Mouse (Mus musculus) limb, embryonic 15.5 days (tissue): ENCODE results near the gene Wdr83os. TPM values are rescaled to one million over a fixed set of nuclear protein-coding genes. Genes with fewer than 3 reads are reported as not detected.

Experiments used
- ATAC-seq: fragments of 200-750 bp; cut with Nextera tagmentation; 2 replicates; pipeline ENCODE4 v1.8.0; 2017; ENCODE audit warnings: low read depth, moderate TSS enrichment; ENCODE audit not compliant: insufficient number of reproducible peaks, low FRiP score, low TSS enrichment
- H3K27ac ChIP-seq: fragments of 300-500 bp; sonication (generic); 2 replicates; pipeline ENCODE4 v1.5.1; 2015; ENCODE audit warnings: moderate library complexity, mild to moderate bottlenecking, inconsistent platforms
- H3K27me3 ChIP-seq: fragments of 300-500 bp; sonication (generic); 2 replicates; pipeline ENCODE4 v1.6.1; 2015; ENCODE audit warnings: inconsistent platforms
- H3K36me3 ChIP-seq: fragments of 300-500 bp; sonication (generic); 2 replicates; pipeline ENCODE4 v1.6.1; 2015; ENCODE audit warnings: inconsistent platforms
- H3K4me1 ChIP-seq: fragments of 300-500 bp; sonication (generic); 2 replicates; pipeline ENCODE4 v1.6.1; 2015; ENCODE audit warnings: inconsistent platforms
- H3K4me2 ChIP-seq: fragments of 300-500 bp; sonication (generic); 2 replicates; pipeline ENCODE4 v1.6.1; 2015; ENCODE audit warnings: mild to moderate bottlenecking, inconsistent platforms
- H3K4me3 ChIP-seq: fragments of 300-500 bp; sonication (generic); 2 replicates; pipeline ENCODE4 v1.5.1; 2015; ENCODE audit warnings: mild to moderate bottlenecking, inconsistent platforms
- H3K9ac ChIP-seq: fragments of 300-500 bp; sonication (generic); 2 replicates; pipeline ENCODE4 v1.6.1; 2015; ENCODE audit warnings: inconsistent platforms
- H3K9me3 ChIP-seq: fragments of 300-500 bp; sonication (generic); 2 replicates; pipeline ENCODE4 v1.6.1; 2016; ENCODE audit warnings: inconsistent platforms
- WGBS: fragments of 180-500 bp; shearing (Covaris S2); methylation state at CpG from one replicate; pipeline ENCODE4 v1.1.7; 2015; 5-methylcytosine and 5-hydroxymethylcytosine counted together
- polyA plus RNA-seq: library from polyadenylated mRNA; unstranded; fragments of >200 nt; fragmentation: Nextera tagmentation; extraction: Ambion mirVana; gene quantifications from 2 replicates; pipeline ENCODE4 v1.2.1, GENCODE M21; 2015

Gene Wdr83os
- polyA plus RNA-seq, 1 experiment from 2014 or later: 111 TPM

DNA sequence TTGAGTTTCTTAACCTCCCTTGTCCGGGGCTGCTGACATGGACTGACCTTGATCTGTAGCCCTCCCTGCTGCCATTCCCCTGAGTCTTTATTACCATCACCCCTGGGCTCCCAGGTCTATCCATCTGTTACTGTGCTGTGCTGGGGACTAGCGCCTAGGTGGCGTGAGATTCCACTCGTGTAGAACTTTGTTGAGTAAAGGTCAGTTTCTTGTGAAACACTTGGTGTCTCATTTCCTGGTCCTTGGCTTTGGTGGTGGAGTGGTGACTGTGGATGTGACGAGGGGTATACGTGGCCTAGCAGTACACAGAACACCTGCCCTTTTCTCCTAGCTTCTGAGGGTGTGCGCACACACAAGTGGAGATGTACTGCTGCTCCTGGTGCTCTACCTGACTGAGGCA is 23.2 kb upstream of the Wdr83os start:
- H3K27me3 ChIP-seq: no peaks in the 10 kb centered on the region
- no peak overlapping the region for H3K9ac ChIP-seq
- H3K36me3 ChIP-seq: peaks cover 45% of the 10 kb centered on the region
- H3K4me3 ChIP-seq: no peak overlapping the region
- H3K9me3 ChIP-seq: no peaks in the 10 kb centered on the region
- peaks cover 13% of the 10 kb centered on the region for H3K4me1 ChIP-seq
- no peak overlapping the region for H3K27ac ChIP-seq
- 85% methylated on average over 7 of the region's 7 CpGs for WGBS
- H3K4me2 ChIP-seq: no peak overlapping the region
- ATAC-seq: no peak

DNA sequence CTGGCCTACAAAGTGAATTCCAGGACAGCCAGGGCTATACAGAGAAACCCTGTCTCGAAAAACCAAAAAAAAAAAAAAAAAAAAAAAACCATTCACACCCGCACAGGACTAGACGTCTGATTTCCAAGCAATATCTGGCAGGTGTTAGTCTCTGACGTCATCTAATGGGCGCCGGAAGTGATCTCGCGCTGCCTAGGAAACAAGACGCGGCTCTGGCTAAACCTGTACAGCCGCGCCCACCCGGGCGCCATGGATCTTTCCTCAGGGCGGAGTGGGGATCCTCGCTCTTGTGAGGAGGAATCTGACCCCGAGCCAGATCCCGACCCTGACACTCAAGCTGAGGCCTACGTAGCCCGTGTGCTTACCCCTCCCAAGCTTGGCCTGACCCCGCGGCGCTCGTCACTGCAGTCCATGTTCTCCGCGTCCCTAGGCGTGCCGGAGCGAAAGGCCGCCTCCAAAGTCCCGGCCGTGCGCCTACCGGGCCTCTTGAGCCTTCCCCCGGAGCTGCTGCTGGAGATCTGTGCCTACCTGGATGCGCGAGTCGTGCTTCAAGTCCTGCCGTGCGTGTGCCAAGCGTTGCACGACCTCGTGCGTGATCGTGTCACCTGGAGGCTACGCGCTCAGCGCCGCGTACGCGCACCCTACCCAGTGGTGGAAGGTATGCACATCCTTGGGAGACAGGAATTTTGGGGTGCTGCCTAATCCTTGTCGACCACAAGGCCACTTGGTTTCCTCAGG is 20.5 kb upstream of the Wdr83os start, which contains the start of gene Fbxw9:
Fbxw9 (plus strand) TSS at position 177 of the 738 bp plus-strand sequence.
- H3K4me2 ChIP-seq: peak within 1 kb of the TSS; percentile 86
- peak within 1 kb of the TSS; percentile 51 for H3K27ac ChIP-seq
- peak within 1 kb of the TSS; percentile 65 for H3K4me3 ChIP-seq
- no peaks in the 10 kb centered on the region for H3K9me3 ChIP-seq
- under 1% methylated on average over 52 of the region's 53 CpGs for WGBS
- H3K27me3 ChIP-seq: no peaks in the 10 kb centered on the region
- H3K36me3 ChIP-seq: peaks cover 30% of the 10 kb centered on the region
- H3K4me1 ChIP-seq: peaks cover 13% of the 10 kb centered on the region
- H3K9ac ChIP-seq: peak within 1 kb of the TSS; percentile 47
- ATAC-seq: peak; percentile 84

DNA sequence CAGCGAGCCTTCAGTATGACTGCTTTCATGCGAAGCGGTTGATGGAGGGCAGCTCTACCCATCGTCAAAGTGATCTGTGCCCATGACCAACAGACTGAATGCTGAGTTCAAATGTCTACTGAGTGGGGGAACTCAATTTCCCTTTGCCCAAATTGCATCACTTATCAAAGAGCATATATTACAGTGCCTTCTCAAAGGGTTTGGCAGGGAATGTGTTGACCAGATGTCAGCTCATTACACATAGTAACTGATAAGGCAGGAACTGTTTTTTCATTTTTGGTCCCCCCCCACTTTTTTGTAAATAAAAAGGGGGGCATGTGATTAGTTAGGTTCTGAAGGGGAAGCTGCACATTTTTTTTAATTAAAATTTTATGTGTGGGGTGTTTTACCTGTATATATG is 17.9 kb upstream of the Wdr83os start:
- Histone ChIP-seq H3K27me3 (no peaks in the 10 kb centered on the region), H3K9me3 (no peaks in the 10 kb centered on the region), H3K9ac (no peak overlapping the region), H3K4me3 (no peak overlapping the region), H3K36me3 (peaks cover 33% of the 10 kb centered on the region), H3K27ac (no peak overlapping the region), H3K4me2 (no peak overlapping the region), H3K4me1 (peaks cover 13% of the 10 kb centered on the region)
- no peak for ATAC-seq
- WGBS: 92% methylated on average over 4 of the region's 4 CpGs

DNA sequence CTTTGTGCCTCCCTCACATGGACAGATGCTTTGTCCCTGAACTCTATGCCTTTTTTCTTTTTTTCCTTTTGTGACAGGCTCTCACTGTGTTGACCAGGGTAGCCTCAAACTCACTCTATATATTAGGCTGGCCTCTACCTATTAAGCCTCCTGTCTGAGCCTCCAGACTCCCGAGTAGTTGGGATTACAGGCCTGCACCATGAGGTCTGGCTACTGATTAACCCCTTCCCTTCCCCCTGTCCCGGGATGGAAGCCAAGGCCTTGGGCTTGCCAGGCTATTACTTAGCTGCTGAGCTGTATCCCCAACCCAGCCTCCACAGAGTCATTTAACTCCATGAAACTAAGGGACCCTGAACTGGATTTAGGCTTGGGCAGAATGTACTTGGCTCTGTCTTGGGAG is 15.3 kb upstream of the Wdr83os start:
- no peak overlapping the region for H3K4me2 ChIP-seq

DNA sequence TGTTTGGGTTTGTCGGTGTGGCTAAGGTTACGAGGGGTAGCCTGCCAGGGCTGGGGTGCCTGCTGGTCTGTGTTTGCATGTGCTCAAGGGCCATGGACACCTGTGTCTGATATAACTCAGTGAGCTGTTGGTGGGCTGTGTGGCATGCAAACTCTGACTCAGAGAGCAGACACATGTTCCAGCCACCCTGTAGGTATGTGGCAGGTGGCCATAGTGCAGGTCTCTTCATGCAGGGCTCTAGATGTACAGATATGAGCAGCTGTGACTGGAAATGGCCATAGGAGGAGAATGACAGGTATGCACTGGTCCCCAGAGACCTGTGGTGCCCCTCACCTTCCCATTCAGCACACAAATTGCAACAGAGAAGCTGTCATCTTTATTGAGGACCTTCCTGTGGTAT is 13.4 kb upstream of the Wdr83os start:
- WGBS: 91% methylated on average over 2 of the region's 2 CpGs
- no peak for ATAC-seq
- Histone ChIP-seq H3K4me3 (no peak overlapping the region), H3K9ac (no peak overlapping the region), H3K27me3 (no peaks in the 10 kb centered on the region), H3K4me1 (peaks cover 5% of the 10 kb centered on the region; the same call in 1 of the 2 replicates), H3K36me3 (peaks cover 33% of the 10 kb centered on the region), H3K27ac (no peak overlapping the region), H3K9me3 (no peaks in the 10 kb centered on the region), H3K4me2 (no peak overlapping the region)

More for the DNA sequence above, 15.3 kb upstream of the Wdr83os start:
- no peak overlapping the region for H3K9ac ChIP-seq
- peaks cover 13% of the 10 kb centered on the region for H3K4me1 ChIP-seq
- no peaks in the 10 kb centered on the region for H3K9me3 ChIP-seq
- H3K4me3 ChIP-seq: no peak overlapping the region
- 25% methylated on average over 2 of the region's 2 CpGs for WGBS
- no peaks in the 10 kb centered on the region for H3K27me3 ChIP-seq
- peaks cover 33% of the 10 kb centered on the region for H3K36me3 ChIP-seq
- H3K27ac ChIP-seq: no peak overlapping the region
- no peak for ATAC-seq

DNA sequence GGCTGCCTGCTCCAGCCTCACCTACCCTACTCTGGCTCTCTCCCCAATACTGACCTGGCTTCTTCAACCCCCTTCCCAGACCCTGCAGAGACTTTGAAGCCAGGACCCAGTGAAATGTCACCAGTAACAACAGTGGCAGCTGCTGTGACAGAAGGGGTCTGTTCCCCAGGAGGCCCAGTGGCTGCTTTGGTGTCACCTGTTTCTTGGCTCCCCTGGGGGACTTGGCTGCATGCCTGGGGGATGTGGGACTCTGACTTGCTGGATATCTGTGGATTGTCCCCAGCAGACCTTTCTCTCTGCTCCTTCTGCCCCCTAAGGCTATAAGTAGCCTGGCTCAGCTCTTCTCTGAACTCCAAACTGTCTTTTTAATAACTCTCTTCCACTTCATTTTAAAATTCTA is 12.6 kb upstream of the Wdr83os start, which contains the start of gene Gm5741:
Gm5741 (minus strand) TSS at position 1 of the 400 bp plus-strand sequence.
- no peak within 1 kb of the TSS for H3K9ac ChIP-seq

DNA sequence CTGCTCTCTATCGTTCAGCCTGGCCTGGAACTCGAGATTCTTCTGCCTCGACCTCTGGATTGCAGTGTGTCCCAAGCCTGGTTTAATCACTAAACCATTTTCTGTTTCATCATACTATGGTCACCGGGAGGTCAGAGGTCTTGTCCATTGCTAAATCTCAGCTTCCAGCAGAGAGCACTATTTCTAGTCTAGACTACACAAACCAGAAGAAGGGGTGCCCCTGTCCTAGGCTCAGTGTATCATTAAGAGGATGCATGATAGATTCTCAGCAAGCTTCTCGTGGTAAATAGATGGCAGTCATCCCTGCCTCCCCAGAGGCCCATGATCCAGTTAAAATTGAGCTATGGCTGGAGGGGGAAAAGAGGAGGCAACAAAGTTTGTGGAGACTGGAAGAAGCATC is 9.5 kb upstream of the Wdr83os start:
- peaks cover 17% of the 10 kb centered on the region; the same call in 1 of the 2 replicates for H3K4me1 ChIP-seq
- ATAC-seq: no peak

More for the DNA sequence above, 12.6 kb upstream of the Wdr83os start, which contains the start of gene Gm5741:
- Histone ChIP-seq H3K36me3 (peaks cover 33% of the 10 kb centered on the region), H3K4me1 (peaks cover 12% of the 10 kb centered on the region; the same call in 1 of the 2 replicates), H3K4me3 (no peak within 1 kb of the TSS), H3K27ac (no peak within 1 kb of the TSS), H3K9me3 (no peaks in the 10 kb centered on the region), H3K27me3 (no peaks in the 10 kb centered on the region), H3K4me2 (no peak within 1 kb of the TSS)
- no peak for ATAC-seq

DNA sequence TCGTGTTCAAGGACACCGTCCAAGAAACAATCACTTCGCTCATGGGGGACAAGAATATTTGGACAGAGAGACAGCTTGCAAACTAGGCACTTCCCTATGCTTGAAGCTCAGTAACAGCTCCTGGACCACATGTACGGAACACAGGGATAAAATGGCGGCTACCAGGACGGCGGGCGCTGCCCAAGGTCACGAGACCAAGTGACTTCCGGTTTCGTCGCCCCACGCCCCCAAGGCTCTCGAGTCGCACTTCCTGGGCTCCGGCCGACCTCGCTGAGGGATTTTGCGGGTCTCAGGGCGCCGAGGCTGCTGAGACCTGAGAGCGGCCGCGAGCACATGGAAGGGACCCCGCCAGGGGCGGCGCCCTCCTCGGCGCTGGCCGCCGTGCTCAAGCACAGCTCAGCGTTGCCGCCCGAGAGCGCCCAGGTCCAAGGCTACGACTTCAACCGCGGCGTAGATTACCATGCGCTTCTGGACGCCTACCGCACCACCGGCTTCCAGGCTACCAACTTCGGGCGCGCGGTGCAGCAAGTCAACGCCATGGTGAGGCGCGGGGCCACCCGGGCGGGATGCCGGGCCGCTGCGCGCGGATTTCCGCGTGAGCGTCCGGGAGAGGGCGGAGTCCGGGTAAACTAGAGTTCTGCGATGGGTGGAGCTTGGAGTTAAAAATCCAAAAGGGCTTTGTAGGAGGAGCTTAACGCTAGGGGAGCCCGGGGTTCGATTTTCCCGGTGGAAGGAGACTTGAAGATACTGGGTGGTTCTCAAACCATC is 8.8 kb upstream of the Wdr83os start, which contains the start of gene Dhps:
Dhps (plus strand) TSS at position 244 of the 768 bp plus-strand sequence.
- peak within 1 kb of the TSS; percentile 90 for H3K4me3 ChIP-seq
- H3K36me3 ChIP-seq: peaks cover 43% of the 10 kb centered on the region
- under 1% methylated on average over 68 of the region's 68 CpGs for WGBS
- no peaks in the 10 kb centered on the region for H3K27me3 ChIP-seq
- H3K9me3 ChIP-seq: no peaks in the 10 kb centered on the region
- ATAC-seq: peak; percentile 87
- H3K4me2 ChIP-seq: peak within 1 kb of the TSS; percentile 77
- peak within 1 kb of the TSS; percentile 75 for H3K9ac ChIP-seq
- H3K27ac ChIP-seq: peak within 1 kb of the TSS; percentile 94
- H3K4me1 ChIP-seq: peaks cover 17% of the 10 kb centered on the region; the same call in 1 of the 2 replicates

More for the DNA sequence above, 9.5 kb upstream of the Wdr83os start:
- no peaks in the 10 kb centered on the region for H3K27me3 ChIP-seq
- no peak overlapping the region for H3K9ac ChIP-seq
- peaks cover 43% of the 10 kb centered on the region for H3K36me3 ChIP-seq
- peak overlapping the region; percentile 90 for H3K4me3 ChIP-seq
- no peaks in the 10 kb centered on the region for H3K9me3 ChIP-seq
- 80% methylated on average over 5 of the region's 5 CpGs for WGBS
- peak overlapping the region; percentile 77 for H3K4me2 ChIP-seq
- 0 out of 2 replicates have a peak overlapping the region, but pooled peaks have one; percentile 94 for H3K27ac ChIP-seq

DNA sequence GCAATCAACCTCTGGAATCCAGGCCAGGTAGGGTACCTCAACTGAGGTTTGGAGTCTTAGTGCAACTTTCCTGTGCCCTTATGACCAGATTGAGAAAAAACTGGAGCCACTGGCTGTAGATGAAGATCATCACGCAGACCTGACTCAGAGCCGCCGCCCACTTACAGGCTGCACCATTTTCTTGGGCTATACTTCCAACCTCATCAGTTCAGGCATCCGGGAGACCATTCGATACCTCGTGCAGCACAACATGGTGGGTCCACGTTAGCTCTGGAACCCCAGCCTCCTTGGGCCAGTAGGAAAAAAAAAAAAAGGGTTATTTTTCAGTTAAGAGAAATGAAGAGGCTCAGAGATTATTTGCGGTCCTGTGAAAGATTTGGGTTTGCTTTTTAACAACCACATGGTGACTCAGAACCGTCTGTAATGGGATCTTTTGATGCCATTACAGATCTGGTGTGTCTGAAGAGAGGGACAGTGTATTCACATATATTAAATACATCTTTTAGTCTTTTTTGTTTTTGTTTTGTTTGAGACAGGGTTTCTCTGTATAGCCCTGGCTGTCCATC is 8.1 kb upstream of the Wdr83os start:
- H3K4me3 ChIP-seq: peak overlapping the region; percentile 90
- H3K36me3 ChIP-seq: peaks cover 38% of the 10 kb centered on the region
- no peaks in the 10 kb centered on the region for H3K27me3 ChIP-seq
- WGBS: 35% methylated on average over 9 of the region's 9 CpGs
- H3K9me3 ChIP-seq: no peaks in the 10 kb centered on the region
- H3K4me1 ChIP-seq: peaks cover 17% of the 10 kb centered on the region; the same call in 1 of the 2 replicates
- no peak for ATAC-seq
- peak overlapping the region; percentile 77 for H3K4me2 ChIP-seq
- H3K27ac ChIP-seq: peak overlapping the region; percentile 94
- H3K9ac ChIP-seq: peak overlapping the region; percentile 75; the same call in 1 of the 2 replicates

DNA sequence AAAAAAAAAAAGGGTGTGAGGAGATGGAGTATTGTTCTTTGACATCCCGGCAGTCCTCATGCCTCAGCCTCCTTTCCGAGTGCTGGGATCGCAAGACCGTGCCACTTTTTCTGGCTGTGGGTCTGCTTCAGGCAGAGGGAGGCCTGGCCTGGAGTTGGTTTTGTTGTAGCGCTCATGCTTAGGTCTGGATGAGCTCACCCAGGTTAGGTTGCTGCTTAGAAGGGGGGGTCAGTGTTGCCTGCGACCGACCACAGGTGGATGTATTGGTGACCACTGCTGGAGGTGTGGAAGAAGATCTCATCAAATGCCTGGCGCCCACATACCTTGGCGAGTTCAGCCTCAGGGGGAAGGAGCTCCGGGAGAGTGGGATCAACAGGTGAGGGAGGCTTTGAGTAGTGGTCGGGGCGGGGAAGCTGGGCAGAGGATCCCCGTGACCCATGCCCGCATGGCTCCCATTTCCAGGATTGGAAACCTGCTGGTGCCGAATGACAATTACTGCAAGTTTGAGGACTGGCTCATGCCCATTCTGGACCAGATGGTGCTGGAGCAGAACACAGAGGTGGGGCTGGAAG is 7.4 kb upstream of the Wdr83os start:
- no peak overlapping the region for H3K27ac ChIP-seq
- H3K4me1 ChIP-seq: peaks cover 17% of the 10 kb centered on the region; the same call in 1 of the 2 replicates
- peaks cover 38% of the 10 kb centered on the region for H3K36me3 ChIP-seq
- WGBS: 94% methylated on average over 15 of the region's 15 CpGs
- no peak overlapping the region for H3K4me3 ChIP-seq
- ATAC-seq: no peak
- no peaks in the 10 kb centered on the region for H3K27me3 ChIP-seq
- no peaks in the 10 kb centered on the region for H3K9me3 ChIP-seq
- H3K4me2 ChIP-seq: no peak overlapping the region
- H3K9ac ChIP-seq: no peak overlapping the region

DNA sequence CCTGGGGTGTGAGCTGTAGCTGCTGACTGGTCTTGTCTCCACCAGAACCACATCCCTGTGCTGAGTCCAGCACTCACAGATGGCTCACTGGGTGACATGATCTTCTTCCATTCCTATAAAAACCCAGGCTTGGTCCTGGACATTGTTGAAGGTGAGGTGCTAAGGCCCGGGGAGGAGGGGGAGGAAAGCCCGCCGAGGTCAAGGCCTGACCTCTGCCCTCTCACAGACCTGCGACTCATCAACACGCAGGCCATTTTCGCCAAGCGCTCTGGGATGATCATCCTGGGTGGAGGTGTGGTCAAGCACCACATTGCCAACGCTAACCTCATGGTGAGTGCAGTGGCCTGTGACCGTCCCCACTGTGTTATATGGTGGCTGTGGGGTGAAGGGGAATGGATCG is 6.4 kb upstream of the Wdr83os start:
- no peak overlapping the region for H3K9ac ChIP-seq
- H3K27ac ChIP-seq: no peak overlapping the region
- WGBS: 81% methylated on average over 10 of the region's 10 CpGs
- no peaks in the 10 kb centered on the region for H3K27me3 ChIP-seq
- H3K4me3 ChIP-seq: no peak overlapping the region
- H3K36me3 ChIP-seq: peaks cover 46% of the 10 kb centered on the region
- H3K4me2 ChIP-seq: no peak overlapping the region
- H3K9me3 ChIP-seq: no peaks in the 10 kb centered on the region
- no peak for ATAC-seq
- H3K4me1 ChIP-seq: peaks cover 17% of the 10 kb centered on the region; the same call in 1 of the 2 replicates
